Mouse (Mus musculus): ENCODE measurements around the gene Slc44a2. TPM values are rescaled to one million over a fixed set of nuclear protein-coding genes. Genes with fewer than 3 reads are reported as not detected.

Gene Slc44a2
- total RNA-seq, 2 experiments from 2014 or later, result 104 to 117 TPM

Other genes with a start within 250 kb of the Slc44a2 start
- under 1 TPM in 1 of 2 experiments, not detected in 1; 0.13 TPM for gene Gm49373, start 247.6 kb upstream of the Slc44a2 start, total RNA-seq (2021)
- 10 to 100 TPM; 25.5 to 26.5 TPM for gene Fdx1l, start 247.1 kb upstream of the Slc44a2 start, total RNA-seq (2021)
- 1 to 10 TPM in 1 of 2 experiments, under 1 TPM in 1; 0.92 to 1.1 TPM for gene Gm38431, start 228.7 kb upstream of the Slc44a2 start, total RNA-seq (2021)
- 10 to 100 TPM; 16.2 to 19.6 TPM for gene Raver1, start 228.7 kb upstream of the Slc44a2 start, total RNA-seq (2021)
- 1 to 10 TPM; 4.9 to 5.3 TPM for gene Tyk2, start 189.5 kb upstream of the Slc44a2 start, total RNA-seq (2021)
- 100 to 1,000 TPM; 138 to 139 TPM for gene Cdc37, start 170.7 kb upstream of the Slc44a2 start, total RNA-seq (2021)
- 10 to 100 TPM; 26.1 to 27.1 TPM for gene Pde4a, start 155.0 kb upstream of the Slc44a2 start, total RNA-seq (2021)
- 10 to 100 TPM; 53.6 to 55.2 TPM for gene Keap1, start 81.3 kb upstream of the Slc44a2 start, total RNA-seq (2021)
- under 1 TPM; 0.10 to 0.27 TPM for gene S1pr5, start 72.3 kb upstream of the Slc44a2 start, total RNA-seq (2021)
- gene Atg4d, start 55.4 kb upstream of the Slc44a2 start, total RNA-seq (2021), result 10 to 100 TPM; 36.2 to 39.6 TPM
- 10 to 100 TPM; 10.5 to 11.9 TPM for gene Kri1, start 32.7 kb upstream of the Slc44a2 start, total RNA-seq (2021)
- gene Cdkn2d, start 29.3 kb upstream of the Slc44a2 start, total RNA-seq (2021), result 10 to 100 TPM; 12.0 to 13.2 TPM
- gene Ap1m2, start 8.4 kb upstream of the Slc44a2 start, total RNA-seq (2021), result not detected
- 10 to 100 TPM; 22.3 to 28.5 TPM for gene Ilf3, start 47.2 kb downstream of the Slc44a2 start, total RNA-seq (2021)
- gene Qtrt1, start 91.1 kb downstream of the Slc44a2 start, total RNA-seq (2021), result 1 to 10 TPM; 5.5 to 8.1 TPM
- 10 to 100 TPM; 47.8 to 48.0 TPM for gene Dnm2, start 104.2 kb downstream of the Slc44a2 start, total RNA-seq (2021)
- gene Tmed1, start 189.6 kb downstream of the Slc44a2 start, total RNA-seq (2021), result 10 to 100 TPM; 25.9 to 29.3 TPM
- gene AB124611, start 205.5 kb downstream of the Slc44a2 start, total RNA-seq (2021), result 1 to 10 TPM; 1.0 to 1.5 TPM
- gene Carm1, start 226.2 kb downstream of the Slc44a2 start, total RNA-seq (2021), result 10 to 100 TPM; 62.8 to 68.0 TPM

All from gastrocnemius, postnatal 14 days (tissue).